Mouse (Mus musculus) thymus, adult 2 months (tissue): ENCODE data around the gene Rnf222. TPM values are rescaled to one million over a fixed set of nuclear protein-coding genes. Genes with fewer than 3 reads are reported as not detected.

Experiments used
- DNase-seq: peaks from one replicate; pipeline ENCODE4 v3.0.0; 2021
- H3K27ac ChIP-seq: fragments of 200-500 bp; 2 replicates; pipeline ENCODE4 v1.5.1; 2012; ENCODE audit warnings: low read length, control low read depth; ENCODE audit not compliant: control insufficient read depth, insufficient read depth
- H3K27me3 ChIP-seq: fragments of 200-500 bp; 2 replicates; pipeline ENCODE4 v1.6.1; 2012; ENCODE audit warnings: mild to moderate bottlenecking, low read length, moderate library complexity, mixed read lengths; ENCODE audit not compliant: control insufficient read depth, insufficient read depth
- H3K36me3 ChIP-seq: fragments of 200-500 bp; 2 replicates; pipeline ENCODE4 v1.6.1; 2012; ENCODE audit warnings: mild to moderate bottlenecking, low read length, moderate library complexity; ENCODE audit not compliant: control insufficient read depth, insufficient read depth
- H3K4me1 ChIP-seq: fragments of 200-500 bp; replicated peaks from 2 replicates; pipeline ENCODE4 v1.6.1; 2012; ENCODE audit warnings: low read length; ENCODE audit not compliant: control insufficient read depth, insufficient read depth
- H3K4me3 ChIP-seq: fragments of 200-500 bp; 2 replicates; pipeline ENCODE4 v1.5.1; 2012; ENCODE audit warnings: mild to moderate bottlenecking, low read length, control low read depth, moderate library complexity; ENCODE audit not compliant: control insufficient read depth, insufficient read depth
- CTCF ChIP-seq: fragments of 200-500 bp; IDR thresholded peaks from 2 replicates; pipeline ENCODE4 v1.5.1; 2012; ENCODE audit warnings: mild to moderate bottlenecking, control low read depth, low read length, moderate library complexity, borderline replicate concordance; ENCODE audit not compliant: control insufficient read depth, poor library complexity, insufficient read depth; ENCODE audit errors: extremely low read depth
- POLR2A ChIP-seq: fragments of 200-500 bp; IDR thresholded peaks from 2 replicates; pipeline ENCODE4 v1.6.1; 2012; ENCODE audit warnings: mild to moderate bottlenecking, low read length, control low read depth, moderate library complexity; ENCODE audit not compliant: control insufficient read depth, poor library complexity, insufficient read depth; ENCODE audit errors: extremely low read depth
- WGBS: fragments of 180-500 bp; shearing (Covaris S2); methylation state at CpG from one replicate; pipeline ENCODE4 v1.1.7; 2018; 5-methylcytosine and 5-hydroxymethylcytosine counted together
- polyA plus RNA-seq: library from polyadenylated mRNA; depleted of rRNA; stranded (reverse); fragments of >200 nt; gene quantifications from 2 replicates; pipeline ENCODE4 v1.2.3, GENCODE M21; 2012; rRNA removed

Gene Rnf222
- polyA plus RNA-seq, result 0.04 TPM in 1 of 2 replicates, not detected in the other

- Histone ChIP-seq H3K4me1 (no peaks in the 10 kb centered on the region; the same call in 1 of the 2 replicates), H3K36me3 (no peaks in the 10 kb centered on the region), H3K27ac (no peak within 1 kb of the TSS), H3K27me3 (no peaks in the 10 kb centered on the region), H3K4me3 (no peak within 1 kb of the TSS)
- no peak for TF ChIP-seq POLR2A
- TF ChIP-seq CTCF, result no peak
- WGBS, result 66% methylated on average over 6 of the region's 6 CpGs
- DNase-seq, result no peak
Observed at GRCm38 (mm10) chr11:68888253-68888652, at the start of gene Rnf222. TSS of gene Rnf222 (plus strand) at chr11:68888553.

DNA sequence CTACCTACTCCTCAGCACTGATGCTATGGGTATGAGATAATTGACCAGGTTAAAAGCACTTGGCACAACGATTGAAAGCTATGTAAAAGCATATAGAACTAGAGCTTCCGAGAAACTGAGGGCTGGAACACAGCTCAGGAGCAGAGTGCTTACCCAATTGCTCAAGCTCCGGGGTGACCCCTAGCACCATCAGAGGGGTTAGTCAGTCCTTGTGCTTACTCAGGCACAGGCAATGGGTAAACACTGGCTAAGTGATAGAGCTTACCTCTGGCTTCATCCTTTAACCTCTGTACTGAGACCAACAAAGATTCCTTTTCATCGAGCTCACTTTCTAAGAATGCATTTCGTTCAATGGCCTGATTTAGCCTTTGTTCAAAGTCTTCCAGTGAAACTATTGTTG, 48.7 kb upstream of the Rnf222 start:
- Histone ChIP-seq H3K4me3 (no peak overlapping the region), H3K27ac (no peak overlapping the region), H3K27me3 (no peaks in the 10 kb centered on the region), H3K4me1 (no peaks in the 10 kb centered on the region), H3K36me3 (peaks cover 67% of the 10 kb centered on the region)
- no peak for DNase-seq
- no peak for TF ChIP-seq POLR2A
- no peak for TF ChIP-seq CTCF
- 98% methylated on average over 5 of the region's 5 CpGs for WGBS

DNA sequence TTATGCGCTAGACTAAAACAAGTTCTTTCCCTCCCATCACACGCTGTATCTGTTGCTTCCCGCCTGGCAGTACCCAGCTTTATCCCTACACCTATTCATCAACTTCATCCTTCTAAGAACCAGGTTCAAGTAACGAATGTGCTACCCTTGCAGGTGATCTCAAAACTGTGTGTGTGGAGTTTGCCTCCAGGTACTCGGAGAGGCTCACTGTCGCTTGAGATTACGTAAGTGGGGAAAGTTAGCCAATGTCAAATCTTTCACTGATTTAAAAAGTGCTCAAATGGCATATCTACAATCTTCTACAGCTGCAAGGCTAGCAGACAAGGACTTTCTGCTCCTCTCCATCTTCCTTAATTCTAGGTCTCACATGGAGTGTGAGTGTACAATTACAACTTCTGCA, 37.5 kb upstream of the Rnf222 start:
- no peak overlapping the region for H3K4me3 ChIP-seq
- no peaks in the 10 kb centered on the region for H3K27me3 ChIP-seq
- no peak overlapping the region for H3K27ac ChIP-seq
- WGBS, result 93% methylated on average over 7 of the region's 7 CpGs
- H3K36me3 ChIP-seq, result no peaks in the 10 kb centered on the region
- peaks cover 3% of the 10 kb centered on the region; the same call in 1 of the 2 replicates for H3K4me1 ChIP-seq
- DNase-seq, result no peak
- TF ChIP-seq POLR2A (no peak), CTCF (no peak)

DNA sequence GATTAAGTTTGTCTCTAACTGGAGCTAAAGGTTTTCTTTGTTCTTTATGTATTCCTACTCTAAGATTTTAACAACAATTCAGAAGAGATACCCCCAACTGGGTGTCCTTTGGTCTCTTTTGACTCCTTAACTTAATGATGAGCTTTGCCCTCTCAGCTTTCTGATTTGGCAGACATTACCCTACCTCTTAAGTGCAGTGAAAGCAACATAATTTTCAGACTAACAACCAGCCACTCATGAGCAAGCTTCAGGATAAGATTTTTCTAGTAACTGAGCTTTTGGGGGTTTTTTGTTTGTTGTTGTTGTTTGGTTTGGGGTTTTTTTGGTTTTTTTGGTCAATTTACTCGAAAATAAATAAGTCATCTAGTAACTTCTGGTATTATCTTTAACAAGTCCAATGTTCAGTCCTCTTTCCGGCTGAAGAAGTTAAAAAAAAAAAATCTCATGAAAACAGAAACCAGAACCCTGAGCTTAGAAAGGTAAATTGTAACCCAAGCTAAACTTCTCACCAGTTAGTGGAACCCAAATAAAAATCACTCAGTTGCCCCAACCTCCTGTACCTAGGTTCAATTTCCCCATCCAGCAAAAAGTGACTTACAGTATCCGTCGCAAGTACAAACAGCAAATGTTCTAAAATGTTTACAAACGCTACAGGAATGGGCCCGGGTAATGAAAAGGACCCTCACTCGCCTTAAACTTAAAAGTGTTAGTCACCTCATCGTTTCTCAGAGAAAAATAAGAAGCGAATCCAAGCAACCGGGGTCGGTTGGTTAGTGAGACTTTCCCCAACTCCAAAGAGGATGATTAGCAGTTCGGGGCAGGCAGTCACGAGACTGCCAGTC, 36.5 kb upstream of the Rnf222 start:
- H3K4me1 ChIP-seq, result peaks cover 3% of the 10 kb centered on the region; the same call in 1 of the 2 replicates
- DNase-seq, result no peak
- H3K4me3 ChIP-seq, result peak overlapping the region; percentile 81
- H3K27ac ChIP-seq, result no peak overlapping the region
- H3K36me3 ChIP-seq, result no peaks in the 10 kb centered on the region
- H3K27me3 ChIP-seq, result no peaks in the 10 kb centered on the region
- TF ChIP-seq CTCF, result no peak
- TF ChIP-seq POLR2A, result no peak
- WGBS, result 3% methylated on average over 13 of the region's 13 CpGs

DNA sequence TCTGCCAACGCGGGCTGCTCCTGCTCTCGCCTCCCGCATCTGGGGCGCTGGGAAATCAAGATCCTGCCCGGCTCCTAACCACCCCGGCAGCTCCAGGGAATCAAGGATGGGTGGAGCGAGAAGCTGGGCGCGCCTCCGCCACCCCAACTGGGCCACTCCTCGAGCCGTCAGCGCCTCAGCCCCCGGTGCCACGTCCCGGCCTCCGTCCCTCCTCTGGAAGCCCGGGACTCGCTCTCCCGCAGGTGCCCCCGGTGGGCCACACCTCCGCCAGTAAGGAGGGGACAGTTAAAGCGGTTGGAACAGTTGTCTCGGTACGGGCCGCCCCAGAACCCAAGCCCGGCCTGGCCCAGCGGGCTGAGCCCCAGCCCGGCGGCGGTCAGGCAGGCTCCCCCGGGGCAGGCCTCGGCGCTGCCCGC, 35.9 kb upstream of the Rnf222 start:
- under 1% methylated on average over 33 of the region's 36 CpGs for WGBS
- peak; percentile 57 for DNase-seq
- TF ChIP-seq POLR2A, result no peak
- no peak for TF ChIP-seq CTCF

DNA sequence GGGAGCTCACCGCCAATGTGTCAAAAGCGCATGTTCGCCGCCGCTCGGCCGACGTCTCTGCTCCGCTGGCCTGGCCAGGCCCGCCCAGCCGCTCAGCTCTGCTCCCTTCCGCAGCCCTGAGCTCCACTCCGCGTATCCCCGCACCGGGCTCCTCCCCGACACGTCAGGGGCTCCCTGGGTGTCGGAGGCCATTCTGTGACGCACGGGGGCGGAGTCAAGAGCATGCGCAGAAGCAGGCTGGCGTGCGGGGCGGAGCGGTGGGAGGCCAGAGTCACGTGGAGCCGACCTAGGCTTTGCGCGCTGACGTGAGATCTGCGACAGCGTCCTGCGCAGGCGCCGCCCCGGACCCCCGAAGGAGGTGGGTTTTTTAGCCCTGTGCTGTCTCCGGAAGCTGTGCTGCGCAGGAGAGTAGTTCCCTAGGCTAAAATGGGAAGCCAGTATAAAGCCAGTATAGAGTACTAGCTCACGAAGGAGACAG, 35.4 kb upstream of the Rnf222 start:
- DNase-seq, result peak; percentile 100
- Histone ChIP-seq H3K27ac (no peak overlapping the region; the same call in 1 of the 2 replicates), H3K27me3 (no peaks in the 10 kb centered on the region), H3K4me1 (peaks cover 3% of the 10 kb centered on the region; the same call in 1 of the 2 replicates), H3K36me3 (no peaks in the 10 kb centered on the region), H3K4me3 (peak overlapping the region; percentile 81)
- TF ChIP-seq CTCF, result peak; percentile 63; the same call in 1 of the 2 replicates
- TF ChIP-seq POLR2A, result peak; percentile 97
- under 1% methylated on average over 42 of the region's 42 CpGs for WGBS

More for the DNA sequence above, 35.9 kb upstream of the Rnf222 start:
- no peaks in the 10 kb centered on the region for H3K27me3 ChIP-seq
- H3K36me3 ChIP-seq, result no peaks in the 10 kb centered on the region
- H3K4me3 ChIP-seq, result peak overlapping the region; percentile 81
- H3K27ac ChIP-seq, result no peak overlapping the region; the same call in 1 of the 2 replicates
- H3K4me1 ChIP-seq, result peaks cover 3% of the 10 kb centered on the region; the same call in 1 of the 2 replicates
